In genomic region chr8:121559801-121560200, GRCm38 (mm10) we compare ENCODE assay signal across 25 mouse cellular contexts. TPM values are rescaled to one million over a fixed set of nuclear protein-coding genes. Genes with fewer than 3 reads are reported as not detected.
"Had no signal": no experiment of that assay in that cellular context is flagged by ENCODE, and none has a peak within 500 bp of the region (broad histone marks: within the 10 kb centered on the region; RNA-seq: fewer than 3 reads in every experiment).

No protein-coding gene starts in this region.

- ATAC-seq: liver, postnatal 0 days; lung, postnatal 0 days; midbrain, embryonic 13.5 days; midbrain, embryonic 15.5 days had no signal

- DNase-seq: liver, postnatal 0 days; lung, adult 2 months; lung, postnatal 14 days; lung, postnatal 36 days; right cerebral cortex, postnatal 25 days; thymus, adult 2 months; thymus, postnatal 25 days; thymus, postnatal 4 days had no signal

- H3K27me3 ChIP-seq: lung, embryonic 15.5 days; megakaryocyte, embryonic 14.5 days; midbrain, embryonic 13.5 days; midbrain, embryonic 15.5 days; neural tube, embryonic 12.5 days; stomach, embryonic 15.5 days had no signal

- H3K9me3 ChIP-seq: lung, embryonic 15.5 days; megakaryocyte, embryonic 14.5 days; midbrain, embryonic 13.5 days; midbrain, embryonic 15.5 days; neural tube, embryonic 12.5 days; stomach, embryonic 15.5 days had no signal

- H3K4me1 ChIP-seq: lung, embryonic 15.5 days; midbrain, embryonic 13.5 days; midbrain, embryonic 15.5 days; stomach, embryonic 15.5 days had no signal

- H3K9ac ChIP-seq: liver, postnatal 0 days; lung, embryonic 15.5 days; midbrain, embryonic 13.5 days; midbrain, embryonic 15.5 days; neural tube, embryonic 12.5 days; stomach, embryonic 15.5 days had no signal

- H3K4me3 ChIP-seq: lung, embryonic 15.5 days; megakaryocyte, embryonic 14.5 days; midbrain, embryonic 13.5 days; midbrain, embryonic 15.5 days; neural tube, embryonic 12.5 days; stomach, embryonic 15.5 days had no signal

- H3K27ac ChIP-seq: lung, embryonic 15.5 days; macrophage; midbrain, embryonic 13.5 days; midbrain, embryonic 15.5 days; neural tube, embryonic 12.5 days; stomach, embryonic 15.5 days; stomach, postnatal 0 days had no signal

- H3K4me2 ChIP-seq: lung, embryonic 15.5 days; midbrain, embryonic 11.5 days; midbrain, embryonic 13.5 days; midbrain, embryonic 15.5 days; neural tube, embryonic 12.5 days; stomach, embryonic 15.5 days had no signal

RNA-seq across cellular contexts. Expression of gene 1700018B08Rik, which starts 15.7 kb away (rescaled TPM):
- total RNA-seq: megakaryocyte progenitor cell, adult 5-6 weeks; midbrain, postnatal 0 days; monocyte, adult 5-6 weeks; neutrophil, adult 5-6 weeks had no signal
- polyA plus RNA-seq: liver, postnatal 0 days; lung, adult 2 months; lung, embryonic 15.5 days; lung, postnatal 0 days; macrophage; midbrain, embryonic 11.5 days; midbrain, embryonic 13.5 days; midbrain, embryonic 15.5 days; midbrain, postnatal 0 days; neural tube, embryonic 12.5 days; neural tube, embryonic 14.5 days; spleen, adult 2 months; stomach, embryonic 15.5 days; stomach, postnatal 0 days; urinary bladder, adult 2 months had no signal
